Mouse (Mus musculus): Measurements from ENCODE around the gene Ankrd13a. TPM values are rescaled to one million over a fixed set of nuclear protein-coding genes. Genes with fewer than 3 reads are reported as not detected.
A peak's percentile ranks its signal among the peaks of the same experiment; 100 is the strongest.

Ankrd13a gene
- polyA plus RNA-seq, 1 experiment: 118 TPM

- Histone ChIP-seq H3K4me3 (replicated peaks) (peak within 1 kb of the TSS; percentile 98), H3K4me1 (peaks cover 71% of the 10 kb centered on the region), H3K27me3 (replicated peaks) (no peaks in the 10 kb centered on the region), H3K36me3 (replicated peaks; ENCODE audit: low read length) (peaks cover 9% of the 10 kb centered on the region), H3K9me3 (no peaks in the 10 kb centered on the region)
- no peak for TF ChIP-seq GATA1 (IDR thresholded peaks at IDR 0.05; ENCODE audit: borderline replicate concordance, low read length)
- TF ChIP-seq FLI1 (IDR thresholded peaks at IDR 0.05; ENCODE audit: low read length): no peak
These were observed 841 bp downstream of the Ankrd13a start, which contains the start of gene Git2 for GRCm38 (mm10) chr5:114775056-114775979. Gene Git2 (minus strand): TSS chr5:114775517.

GRCm38 (mm10) chr5:114776174-114776573 is 1.7 kb downstream of the Ankrd13a start:
- no peaks in the 10 kb centered on the region for H3K27me3 ChIP-seq (replicated peaks)
- peaks cover 11% of the 10 kb centered on the region for H3K36me3 ChIP-seq (replicated peaks; ENCODE audit: low read length)
- H3K9me3 ChIP-seq: no peaks in the 10 kb centered on the region
- H3K4me1 ChIP-seq: peaks cover 71% of the 10 kb centered on the region
- no peak for TF ChIP-seq FLI1 (IDR thresholded peaks at IDR 0.05; ENCODE audit: low read length)
- no peak for TF ChIP-seq GATA1 (IDR thresholded peaks at IDR 0.05; ENCODE audit: borderline replicate concordance, low read length)
- peak overlapping the region; percentile 98 for H3K4me3 ChIP-seq (replicated peaks)

- TF ChIP-seq FLI1 (IDR thresholded peaks at IDR 0.05; ENCODE audit: low read length): no peak
- TF ChIP-seq GATA1 (IDR thresholded peaks at IDR 0.05; ENCODE audit: borderline replicate concordance, low read length): no peak
- H3K27me3 ChIP-seq (replicated peaks): no peaks in the 10 kb centered on the region
- peak overlapping the region; percentile 30 for H3K4me3 ChIP-seq (replicated peaks)
- no peaks in the 10 kb centered on the region for H3K9me3 ChIP-seq
- H3K36me3 ChIP-seq (replicated peaks; ENCODE audit: low read length): peaks cover 23% of the 10 kb centered on the region
- peaks cover 97% of the 10 kb centered on the region for H3K4me1 ChIP-seq
These were observed 5.5 kb downstream of the Ankrd13a start for GRCm38 (mm10) chr5:114779956-114780489.

GRCm38 (mm10) chr5:114780912-114781311 is 6.4 kb downstream of the Ankrd13a start:
- Histone ChIP-seq H3K4me3 (replicated peaks) (peak overlapping the region; percentile 46), H3K9me3 (no peaks in the 10 kb centered on the region), H3K27me3 (replicated peaks) (no peaks in the 10 kb centered on the region), H3K4me1 (peaks cover 100% of the 10 kb centered on the region), H3K36me3 (replicated peaks; ENCODE audit: low read length) (peaks cover 28% of the 10 kb centered on the region)
- no peak for TF ChIP-seq GATA1 (IDR thresholded peaks at IDR 0.05; ENCODE audit: borderline replicate concordance, low read length)
- TF ChIP-seq FLI1 (IDR thresholded peaks at IDR 0.05; ENCODE audit: low read length): no peak

GRCm38 (mm10) chr5:114782991-114783390 is 8.5 kb downstream of the Ankrd13a start:
- TF ChIP-seq GATA1 (IDR thresholded peaks at IDR 0.05; ENCODE audit: borderline replicate concordance, low read length): no peak
- no peak for TF ChIP-seq FLI1 (IDR thresholded peaks at IDR 0.05; ENCODE audit: low read length)
- no peak overlapping the region for H3K4me3 ChIP-seq (replicated peaks)
- no peaks in the 10 kb centered on the region for H3K27me3 ChIP-seq (replicated peaks)
- H3K4me1 ChIP-seq: peaks cover 87% of the 10 kb centered on the region
- H3K36me3 ChIP-seq (replicated peaks; ENCODE audit: low read length): peaks cover 44% of the 10 kb centered on the region
- no peaks in the 10 kb centered on the region for H3K9me3 ChIP-seq

GRCm38 (mm10) chr5:114783405-114784163 is 9.1 kb downstream of the Ankrd13a start:
- H3K4me3 ChIP-seq (replicated peaks): peak overlapping the region; percentile 87
- no peak for TF ChIP-seq FLI1 (IDR thresholded peaks at IDR 0.05; ENCODE audit: low read length)
- TF ChIP-seq GATA1 (IDR thresholded peaks at IDR 0.05; ENCODE audit: borderline replicate concordance, low read length): no peak
- peaks cover 81% of the 10 kb centered on the region for H3K4me1 ChIP-seq
- H3K9me3 ChIP-seq: no peaks in the 10 kb centered on the region
- peaks cover 50% of the 10 kb centered on the region for H3K36me3 ChIP-seq (replicated peaks; ENCODE audit: low read length)
- H3K27me3 ChIP-seq (replicated peaks): no peaks in the 10 kb centered on the region

GRCm38 (mm10) chr5:114784622-114785165 is 10.2 kb downstream of the Ankrd13a start:
- no peaks in the 10 kb centered on the region for H3K9me3 ChIP-seq
- H3K36me3 ChIP-seq (replicated peaks; ENCODE audit: low read length): peaks cover 58% of the 10 kb centered on the region
- peaks cover 70% of the 10 kb centered on the region for H3K4me1 ChIP-seq
- H3K27me3 ChIP-seq (replicated peaks): no peaks in the 10 kb centered on the region
- TF ChIP-seq GATA1 (IDR thresholded peaks at IDR 0.05; ENCODE audit: borderline replicate concordance, low read length) (no peak), FLI1 (IDR thresholded peaks at IDR 0.05; ENCODE audit: low read length) (no peak)
- peak overlapping the region; percentile 87 for H3K4me3 ChIP-seq (replicated peaks)

- Histone ChIP-seq H3K27me3 (replicated peaks) (no peaks in the 10 kb centered on the region), H3K9me3 (no peaks in the 10 kb centered on the region), H3K4me3 (replicated peaks) (peak overlapping the region; percentile 87), H3K36me3 (replicated peaks; ENCODE audit: low read length) (peaks cover 58% of the 10 kb centered on the region), H3K4me1 (peaks cover 65% of the 10 kb centered on the region)
- no peak for TF ChIP-seq FLI1 (IDR thresholded peaks at IDR 0.05; ENCODE audit: low read length)
- no peak for TF ChIP-seq GATA1 (IDR thresholded peaks at IDR 0.05; ENCODE audit: borderline replicate concordance, low read length)
These were observed 10.7 kb downstream of the Ankrd13a start for GRCm38 (mm10) chr5:114785196-114785595.

- H3K4me1 ChIP-seq: peaks cover 26% of the 10 kb centered on the region
- H3K9me3 ChIP-seq: no peaks in the 10 kb centered on the region
- H3K4me3 ChIP-seq (replicated peaks): no peak overlapping the region
- no peaks in the 10 kb centered on the region for H3K27me3 ChIP-seq (replicated peaks)
- peaks cover 94% of the 10 kb centered on the region for H3K36me3 ChIP-seq (replicated peaks; ENCODE audit: low read length)
- TF ChIP-seq GATA1 (IDR thresholded peaks at IDR 0.05; ENCODE audit: borderline replicate concordance, low read length) (no peak), FLI1 (IDR thresholded peaks at IDR 0.05; ENCODE audit: low read length) (no peak)
These were observed 18.8 kb downstream of the Ankrd13a start for GRCm38 (mm10) chr5:114793317-114793716.
